In genomic region chr1:191964773-191965481, GRCm38 (mm10) we compare ENCODE assay signal across 7 mouse cellular contexts. TPM values are rescaled to one million over a fixed set of nuclear protein-coding genes. Genes with fewer than 3 reads are reported as not detected.
DNase-seq lines count a peak whose midpoint lies in the region; ATAC-seq lines count a peak whose summit lies in the region.

No protein-coding gene starts in this region.

- no peak overlapping the region for H3K9ac ChIP-seq in intestine, embryonic 16.5 days (ENCODE audit: low read depth, low read length)

- 14% methylated on average over 13 of the region's 13 CpGs for WGBS in intestine, embryonic 16.5 days
- 21% methylated on average over 13 of the region's 13 CpGs for WGBS in midbrain, embryonic 10.5 days

- H3K4me3 ChIP-seq in intestine, embryonic 16.5 days (ENCODE audit: low read length), result no peak overlapping the region
- no peak overlapping the region for H3K4me3 ChIP-seq in midbrain, embryonic 10.5 days

- peak overlapping the region; percentile 34; the same call in 1 of the 2 replicates for H3K27ac ChIP-seq in intestine, embryonic 16.5 days (ENCODE audit: low read length)
- no peak overlapping the region for H3K27ac ChIP-seq in midbrain, embryonic 10.5 days (replicated peaks)

- H3K9me3 ChIP-seq in intestine, embryonic 16.5 days (ENCODE audit: control insufficient read depth, low read length), result no peaks in the 10 kb centered on the region
- no peaks in the 10 kb centered on the region for H3K9me3 ChIP-seq in midbrain, embryonic 10.5 days (replicated peaks)

- 0 out of 2 replicates have a peak, but pooled peaks cover 2% of the 10 kb centered on the region for H3K4me1 ChIP-seq in intestine, embryonic 16.5 days (ENCODE audit: control insufficient read depth, insufficient read depth, low read length)
- H3K4me1 ChIP-seq in midbrain, embryonic 10.5 days, result 0 out of 2 replicates have a peak, but pooled peaks cover 2% of the 10 kb centered on the region

- peak; percentile 81 for ATAC-seq in activated CD4-positive, CD25-positive, alpha-beta regulatory T cell, adult 4 months
- peak; percentile 68 for ATAC-seq in intestine, embryonic 16.5 days

- no peaks in the 10 kb centered on the region for H3K36me3 ChIP-seq in intestine, embryonic 16.5 days (ENCODE audit: control insufficient read depth, insufficient read depth, low read length)
- no peaks in the 10 kb centered on the region for H3K36me3 ChIP-seq in midbrain, embryonic 10.5 days

- H3K4me2 ChIP-seq in intestine, embryonic 16.5 days (ENCODE audit: low read depth, low read length), result no peak overlapping the region

- no peaks in the 10 kb centered on the region for H3K27me3 ChIP-seq in intestine, embryonic 16.5 days (replicated peaks; ENCODE audit: control insufficient read depth, insufficient read depth, low read length)
- H3K27me3 ChIP-seq in midbrain, embryonic 10.5 days (ENCODE audit: low read depth, poor library complexity, severe bottlenecking), result no peaks in the 10 kb centered on the region

- intact Hi-C loops in left cerebral cortex, postnatal 36 days (cut with DNase I), result loop anchor here (1.0 kb wide), 2 partner anchors 128 to 130 kb away; no protein-coding TSS in a partner anchor

- DNase-seq in cerebellum, postnatal 4 days (ENCODE audit: low spot score in 2 of 2), result peak; percentile 58 to 79
- DNase-seq in gastrocnemius, postnatal 10 days, result peak; percentile 73
- DNase-seq in left cerebral cortex, postnatal 36 days (ENCODE audit: low spot score in 2 of 2), result peak; percentile 72 to 76
- DNase-seq in midbrain, embryonic 10.5 days (ENCODE audit: low spot score), result peak; percentile 80
- DNase-seq in right cerebral cortex, postnatal 36 days (ENCODE audit: low spot score in 2 of 2), result peak; percentile 34 to 55

RNA-seq across cellular contexts. Expression of gene Rd3, which starts 12.2 kb away (rescaled TPM):
- under 1 TPM; 0.37 to 0.63 TPM for polyA plus RNA-seq in activated CD4-positive, CD25-positive, alpha-beta regulatory T cell, adult 4 months (2017; shearing (Covaris generic))
- total RNA-seq in gastrocnemius, postnatal 10 days (2021), result under 1 TPM in 1 of 2 experiments, not detected in 1; 0.20 TPM
- 0.31 and 0.42 TPM in 2 replicates for polyA plus RNA-seq in intestine, embryonic 16.5 days (2015; fragmentation: Nextera tagmentation; extraction: Ambion mirVana)
- total RNA-seq in left cerebral cortex, postnatal 36 days (2021), result under 1 TPM; 0.37 to 0.43 TPM
- 0.62 and 0.82 TPM in 2 replicates for polyA plus RNA-seq in midbrain, embryonic 10.5 days (2016; fragmentation: Nextera tagmentation; extraction: Ambion mirVana)

RNA-seq across cellular contexts. Expression of gene Slc30a1, which starts 58.4 kb away (rescaled TPM):
- 1 to 10 TPM; 1.2 to 1.4 TPM for polyA plus RNA-seq in activated CD4-positive, CD25-positive, alpha-beta regulatory T cell, adult 4 months (2017; shearing (Covaris generic))
- total RNA-seq in gastrocnemius, postnatal 10 days (2021), result 1 to 10 TPM; 7.5 to 8.9 TPM
- 1.8 TPM in 2 replicates for polyA plus RNA-seq in intestine, embryonic 16.5 days (2015; fragmentation: Nextera tagmentation; extraction: Ambion mirVana)
- 10 to 100 TPM; 34.3 to 40.5 TPM for total RNA-seq in left cerebral cortex, postnatal 36 days (2021)
- polyA plus RNA-seq in midbrain, embryonic 10.5 days (2016; fragmentation: Nextera tagmentation; extraction: Ambion mirVana), result 1.2 and 1.3 TPM in 2 replicates
